Mouse (Mus musculus) cerebellum, adult 2 months (tissue): ENCODE results near the gene Edar. TPM values are rescaled to one million over a fixed set of nuclear protein-coding genes. Genes with fewer than 3 reads are reported as not detected.

ENCODE experiments used
- DNase-seq, 2 experiments: peaks; one replicate each; pipeline ENCODE4 v3.0.0; 2021
- H3K27ac ChIP-seq: fragments of 200-500 bp; 2 replicates; pipeline ENCODE4 v1.5.1; 2012; ENCODE audit warnings: low read length, control low read depth, inconsistent platforms; ENCODE audit not compliant: insufficient read depth
- H3K27me3 ChIP-seq: fragments of 200-500 bp; 2 replicates; pipeline ENCODE4 v1.6.1; 2012; ENCODE audit warnings: inconsistent platforms, mild to moderate bottlenecking, low read length, moderate library complexity; ENCODE audit not compliant: control insufficient read depth, insufficient read depth
- H3K4me1 ChIP-seq: fragments of 200-500 bp; 2 replicates; pipeline ENCODE4 v1.6.1; 2011; ENCODE audit warnings: low read length; ENCODE audit not compliant: control insufficient read depth, insufficient read depth
- H3K4me3 ChIP-seq: fragments of 200-500 bp; replicated peaks from 2 replicates; pipeline ENCODE3; 2011; ENCODE audit warnings: mild to moderate bottlenecking, low read depth, low read length, control low read depth; ENCODE audit not compliant: insufficient read depth
- CTCF ChIP-seq: fragments of 200-500 bp; IDR thresholded peaks from 2 replicates; pipeline ENCODE4 v1.5.1; 2011; ENCODE audit warnings: low read depth, mild to moderate bottlenecking, control low read depth, low read length, moderate library complexity, borderline replicate concordance; ENCODE audit not compliant: insufficient read depth
- POLR2A ChIP-seq: fragments of 200-500 bp; IDR thresholded peaks from 2 replicates; pipeline ENCODE4 v1.6.1; 2011; ENCODE audit warnings: low read length, control low read depth, borderline replicate concordance; ENCODE audit not compliant: insufficient read depth
- WGBS: fragments of 180-500 bp; shearing (Covaris S2); methylation state at CpG from one replicate; pipeline ENCODE4 v1.1.7; 2018; 5-methylcytosine and 5-hydroxymethylcytosine counted together
- polyA plus RNA-seq: library from polyadenylated mRNA; depleted of rRNA; stranded (reverse); fragments of >200 nt; gene quantifications from 2 replicates; pipeline ENCODE4 v1.2.3, GENCODE M21; 2012

The Edar gene
- polyA plus RNA-seq, 1 experiment: 0.08 TPM

DNA sequence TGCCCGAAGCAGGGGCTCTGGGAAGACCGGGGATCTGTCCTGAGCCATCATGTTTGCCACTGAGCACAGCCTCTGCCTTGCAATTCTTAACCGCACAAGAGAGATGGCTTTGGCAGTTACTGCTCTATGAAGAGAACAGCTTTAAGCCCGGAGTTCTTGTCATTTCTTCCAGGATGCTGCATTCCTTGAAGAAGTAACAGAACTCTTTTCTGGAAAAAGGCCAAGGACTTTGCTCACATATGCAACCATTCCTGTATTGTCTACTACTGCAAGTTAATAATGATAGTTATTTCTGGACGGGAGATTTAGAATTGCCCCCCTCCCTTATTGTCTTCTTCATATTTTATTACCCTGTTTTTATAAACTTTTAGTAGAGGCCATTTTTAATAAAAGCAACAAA is 30.8 kb downstream of the Edar start:
- TF ChIP-seq CTCF (no peak), POLR2A (no peak)
- H3K4me1 ChIP-seq: peaks cover 6% of the 10 kb centered on the region
- WGBS: 48% methylated on average over 5 of the region's 5 CpGs
- DNase-seq: no peak
- no peak overlapping the region for H3K27ac ChIP-seq
- no peak overlapping the region for H3K4me3 ChIP-seq
- no peaks in the 10 kb centered on the region; the same call in 1 of the 2 replicates for H3K27me3 ChIP-seq

DNA sequence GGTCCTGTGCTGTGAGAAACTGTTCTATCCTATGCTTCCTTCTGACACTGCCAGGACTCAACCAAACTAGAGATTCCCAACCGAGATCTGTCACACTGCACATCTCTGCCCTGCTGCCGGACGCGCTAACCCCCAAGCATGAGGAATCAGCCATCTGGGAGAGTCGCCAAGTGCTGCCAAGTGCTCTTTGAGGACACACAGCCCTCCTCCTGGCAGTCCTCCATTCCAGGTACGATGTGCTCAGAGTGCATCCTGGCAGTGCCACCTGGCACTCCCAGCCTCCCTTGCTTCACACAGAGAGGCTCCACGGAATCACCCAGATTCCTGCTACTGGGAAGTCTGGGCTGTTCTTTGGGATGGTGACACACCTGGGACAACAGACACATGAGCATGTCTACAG is 31.3 kb downstream of the Edar start:
- WGBS: 8% methylated on average over 7 of the region's 7 CpGs
- peak; percentile 65 to 79 for DNase-seq
- Histone ChIP-seq H3K4me1 (peaks cover 7% of the 10 kb centered on the region), H3K27ac (no peak overlapping the region), H3K4me3 (no peak overlapping the region), H3K27me3 (no peaks in the 10 kb centered on the region; the same call in 1 of the 2 replicates)
- TF ChIP-seq CTCF: no peak
- TF ChIP-seq POLR2A: no peak

DNA sequence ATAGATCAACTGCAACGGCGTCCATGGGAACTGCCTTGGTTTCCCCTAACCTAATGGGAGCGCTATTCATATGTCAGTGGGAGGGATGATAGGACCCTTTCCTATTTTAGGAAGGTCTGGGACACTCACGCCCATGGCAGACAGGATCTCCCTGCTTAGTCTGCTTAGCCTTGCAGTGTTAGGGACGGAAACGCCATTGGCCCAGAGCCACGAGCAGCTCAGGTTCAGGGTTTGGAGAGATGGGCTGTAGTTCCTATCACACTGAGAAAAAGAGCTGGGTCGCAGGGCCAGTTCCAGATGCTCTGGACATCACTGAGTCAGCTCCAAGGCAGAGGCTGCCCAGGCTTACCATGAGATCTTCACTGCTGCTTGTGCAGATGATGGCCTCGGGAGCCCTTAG is 32.5 kb downstream of the Edar start:
- Histone ChIP-seq H3K4me3 (no peak overlapping the region), H3K27me3 (no peaks in the 10 kb centered on the region; the same call in 1 of the 2 replicates), H3K4me1 (peaks cover 13% of the 10 kb centered on the region), H3K27ac (no peak overlapping the region)
- WGBS: 79% methylated on average over 9 of the region's 9 CpGs
- TF ChIP-seq POLR2A: no peak
- TF ChIP-seq CTCF: no peak
- DNase-seq: no peak

DNA sequence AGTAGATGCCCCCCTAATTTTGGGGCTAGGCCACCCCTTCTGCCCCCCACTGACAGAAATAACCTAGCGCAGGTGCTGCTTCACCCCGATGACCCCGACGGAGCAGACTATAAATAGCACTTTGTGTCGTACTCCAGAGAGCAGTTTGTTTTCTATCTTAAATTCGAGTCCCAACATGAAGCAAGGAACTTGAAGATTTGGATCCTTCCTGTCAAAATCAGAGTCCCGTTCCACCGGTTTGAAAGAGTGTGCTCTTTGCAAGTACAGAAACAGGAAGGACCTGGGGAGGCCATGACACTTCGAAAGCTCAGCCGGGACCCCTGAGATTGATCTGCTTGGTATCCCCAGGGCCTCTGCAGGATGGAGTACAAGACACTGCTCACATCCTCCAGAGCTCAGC is 33.8 kb downstream of the Edar start:
- 92% methylated on average over 10 of the region's 10 CpGs for WGBS
- H3K4me1 ChIP-seq: peaks cover 13% of the 10 kb centered on the region
- no peak for TF ChIP-seq POLR2A
- no peak overlapping the region for H3K4me3 ChIP-seq
- no peak for DNase-seq
- H3K27ac ChIP-seq: no peak overlapping the region
- H3K27me3 ChIP-seq: no peaks in the 10 kb centered on the region; the same call in 1 of the 2 replicates

DNA sequence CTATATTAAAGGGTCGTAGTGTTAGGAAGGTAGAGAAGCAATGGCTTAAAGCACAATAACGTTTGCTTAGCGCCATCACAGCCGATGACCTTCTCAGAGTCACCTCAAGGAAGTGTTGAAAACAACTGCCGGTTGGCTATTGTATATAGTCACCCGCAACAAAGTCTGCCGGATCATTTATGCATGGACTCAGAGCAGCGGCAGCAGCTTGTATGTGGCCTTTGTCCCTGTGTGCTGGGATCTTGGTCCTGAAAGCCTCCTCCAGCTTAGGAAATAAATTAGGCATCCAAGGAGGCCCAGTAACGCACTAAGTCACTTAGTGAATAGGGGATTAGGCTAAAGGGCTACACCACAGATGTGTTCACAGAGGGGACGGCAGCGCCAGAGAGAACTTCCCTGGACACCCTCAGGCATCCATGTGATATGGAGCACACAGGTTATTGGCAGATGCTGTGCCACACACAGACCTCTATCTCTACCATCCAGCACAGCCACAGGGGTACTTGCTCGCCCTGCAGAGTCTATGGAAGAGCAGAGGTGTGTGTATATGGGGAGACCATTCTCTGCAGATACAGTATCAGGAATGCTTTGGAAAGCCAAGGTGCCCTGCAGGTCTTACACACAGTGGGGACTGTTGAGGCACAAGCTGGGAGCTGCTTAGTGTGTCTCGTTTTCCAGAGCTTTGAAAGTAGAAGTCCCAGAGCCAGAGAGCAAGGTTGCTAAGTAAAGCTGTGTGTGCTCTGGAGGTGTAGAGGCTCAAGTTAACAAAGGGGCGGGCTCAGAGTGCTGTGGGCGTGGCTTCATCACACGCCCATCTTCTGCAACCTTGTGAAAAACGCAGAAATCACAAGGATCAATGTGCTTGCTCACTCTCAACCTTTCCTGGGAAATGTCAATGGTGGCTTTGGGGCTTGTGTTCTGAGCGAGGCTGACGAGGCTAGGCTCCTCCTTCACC is 34.7 kb downstream of the Edar start:
- H3K27me3 ChIP-seq: no peaks in the 10 kb centered on the region; the same call in 1 of the 2 replicates
- H3K4me1 ChIP-seq: peaks cover 13% of the 10 kb centered on the region
- no peak overlapping the region for H3K4me3 ChIP-seq
- WGBS: 86% methylated on average over 19 of the region's 19 CpGs
- DNase-seq: no peak
- no peak for TF ChIP-seq POLR2A
- H3K27ac ChIP-seq: no peak overlapping the region

DNA sequence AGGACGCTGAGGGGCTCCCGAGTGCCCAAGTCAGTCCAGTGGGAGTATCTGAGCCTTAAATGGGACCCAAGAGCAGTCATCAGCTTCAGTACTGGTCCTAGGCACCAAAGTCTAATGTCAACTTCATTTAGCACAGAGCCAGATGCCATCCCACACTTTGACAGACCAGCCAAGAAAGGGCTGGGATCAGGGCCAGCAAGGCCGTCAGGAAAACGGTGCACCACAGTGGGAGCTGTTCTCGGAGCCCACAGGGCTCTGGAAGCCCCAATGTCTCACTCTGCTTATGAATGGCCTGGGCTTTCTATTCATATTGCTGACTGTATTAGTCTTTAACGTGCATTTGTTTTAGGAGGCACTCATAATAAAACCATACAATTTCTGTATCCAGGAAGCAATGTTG is 36.2 kb downstream of the Edar start:
- WGBS: 12% methylated on average over 6 of the region's 6 CpGs
- TF ChIP-seq POLR2A: no peak
- TF ChIP-seq CTCF: no peak
- peak; percentile 46 to 61 for DNase-seq

DNA sequence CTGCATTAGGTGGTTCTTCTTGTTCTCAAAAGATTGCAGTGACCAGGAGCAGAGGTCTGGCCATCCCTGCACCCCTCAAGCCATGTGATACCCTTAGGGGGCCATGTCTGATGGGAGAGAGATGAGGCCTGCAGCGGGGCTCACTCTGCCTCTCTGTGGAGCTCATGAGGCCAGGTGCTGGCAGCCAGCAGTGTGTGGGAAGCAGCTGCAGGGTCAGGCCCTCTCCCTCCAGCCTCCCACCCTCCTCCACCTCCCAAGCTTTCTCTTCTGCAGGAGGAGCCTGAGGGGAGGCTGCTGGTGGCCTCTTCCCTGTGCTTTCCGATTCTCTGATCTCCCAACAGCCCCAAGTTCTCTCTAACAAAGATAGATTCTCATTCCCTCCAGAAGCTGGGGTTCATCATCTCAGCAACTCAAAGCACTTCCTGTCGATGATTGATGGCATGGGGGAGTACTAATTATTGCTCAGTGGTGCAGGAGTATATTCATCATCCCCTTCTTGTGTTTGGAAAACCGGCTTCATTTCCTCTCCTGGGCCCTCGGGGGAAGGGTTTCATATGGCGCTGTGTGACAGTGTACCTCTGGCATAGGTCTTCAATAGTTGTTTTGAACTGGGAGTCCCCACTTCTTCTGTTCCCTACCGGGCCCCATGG is 38.9 kb downstream of the Edar start:
- H3K4me1 ChIP-seq: peaks cover 14% of the 10 kb centered on the region
- TF ChIP-seq CTCF (no peak), POLR2A (no peak)
- no peaks in the 10 kb centered on the region; the same call in 1 of the 2 replicates for H3K27me3 ChIP-seq
- no peak overlapping the region for H3K4me3 ChIP-seq
- WGBS: 76% methylated on average over 7 of the region's 7 CpGs
- no peak overlapping the region for H3K27ac ChIP-seq
- no peak for DNase-seq

More for the DNA sequence above, 36.2 kb downstream of the Edar start:
- Histone ChIP-seq H3K27ac (no peak overlapping the region), H3K27me3 (no peaks in the 10 kb centered on the region; the same call in 1 of the 2 replicates), H3K4me1 (peaks cover 10% of the 10 kb centered on the region), H3K4me3 (no peak overlapping the region)

DNA sequence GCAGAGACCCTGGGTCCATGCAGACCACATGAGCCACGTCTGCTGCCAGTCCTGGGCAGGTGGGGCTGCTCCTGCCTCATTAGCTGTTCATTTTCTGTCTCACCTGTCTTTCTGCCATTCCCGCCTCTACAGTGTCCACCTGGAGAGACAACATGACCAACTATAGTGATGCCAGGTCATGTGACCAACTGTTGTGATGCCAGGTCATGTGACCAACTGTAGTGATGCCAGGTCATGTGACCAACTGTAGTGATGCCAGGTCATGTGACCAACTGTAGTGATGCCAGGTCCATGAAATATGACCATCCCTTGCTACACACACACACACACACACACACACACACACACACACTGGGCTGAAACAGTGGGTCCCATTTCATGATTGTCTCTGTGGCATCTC is 41.9 kb downstream of the Edar start:
- no peak for DNase-seq

More for the DNA sequence above, 41.9 kb downstream of the Edar start:
- H3K4me1 ChIP-seq: peaks cover 7% of the 10 kb centered on the region
- no peak overlapping the region for H3K4me3 ChIP-seq
- WGBS: 53% methylated on average over 2 of the region's 2 CpGs
- no peak for TF ChIP-seq CTCF
- TF ChIP-seq POLR2A: no peak
- H3K27ac ChIP-seq: no peak overlapping the region
- H3K27me3 ChIP-seq: no peaks in the 10 kb centered on the region
